Comparison of ENCODE assay signal across 11 mouse cellular contexts in genomic region chr11:53805786-53806185, GRCm38 (mm10). TPM values are rescaled to one million over a fixed set of nuclear protein-coding genes. Genes with fewer than 3 reads are reported as not detected.
A peak's percentile ranks its signal among the peaks of the same experiment; 100 is the strongest.
DNase-seq lines count a peak whose midpoint lies in the region; ATAC-seq and TF ChIP-seq lines count a peak whose summit lies in the region.
"Had no signal": no experiment of that assay in that cellular context is flagged by ENCODE, and none has a peak within 500 bp of the region (broad histone marks: within the 10 kb centered on the region; RNA-seq: fewer than 3 reads in every experiment).

No protein-coding gene starts in this region.

- no peak overlapping the region for H3K27ac ChIP-seq in stomach, postnatal 0 days (replicated peaks)
- H3K27ac ChIP-seq: heart, embryonic 13.5 days; midbrain, embryonic 13.5 days had no signal

- TF ChIP-seq CTCF in stomach, postnatal 0 days (IDR thresholded peaks at IDR 0.05; ENCODE audit: low read depth): no peak

- H3K4me1 ChIP-seq in stomach, postnatal 0 days (replicated peaks; ENCODE audit: control insufficient read depth, insufficient read depth): no peaks in the 10 kb centered on the region
- H3K4me1 ChIP-seq: midbrain, embryonic 13.5 days had no signal

- 55% methylated on average over 9 of the region's 9 CpGs for WGBS in stomach, postnatal 0 days

- no peak overlapping the region for H3K9ac ChIP-seq in stomach, postnatal 0 days (ENCODE audit: low read length)
- H3K9ac ChIP-seq: heart, embryonic 13.5 days; midbrain, embryonic 13.5 days had no signal

- ATAC-seq in stomach, postnatal 0 days (ENCODE audit: low FRiP score, low TSS enrichment): peak; percentile 71
- ATAC-seq: midbrain, embryonic 13.5 days; Patski had no signal

- peak; percentile 45 for DNase-seq in ovary, postnatal 36 days (ENCODE audit: low spot score)
- DNase-seq in ovary, postnatal 14 days (ENCODE audit: low spot score): no peak
- peak; percentile 81 for DNase-seq in gastrocnemius, postnatal 25 days
- peak; percentile 58 to 80 for DNase-seq in kidney, postnatal 25 days
- peak; percentile 66 for DNase-seq in stomach, postnatal 0 days (ENCODE audit: low spot score)
- DNase-seq in cerebellum, adult 9-10 months: no peak
- no peak for DNase-seq in thymus, postnatal 36 days
- DNase-seq: cerebellum, postnatal 10 days had no signal

- H3K4me2 ChIP-seq in stomach, postnatal 0 days (replicated peaks; ENCODE audit: low read depth): no peak overlapping the region
- H3K4me2 ChIP-seq: heart, embryonic 13.5 days; midbrain, embryonic 13.5 days had no signal

- no peak for TF ChIP-seq EP300 in stomach, postnatal 0 days (optimal IDR thresholded peaks at IDR 0.05)

- no peaks in the 10 kb centered on the region for H3K27me3 ChIP-seq in stomach, postnatal 0 days (ENCODE audit: control insufficient read depth, insufficient read depth, low read length)
- H3K27me3 ChIP-seq: heart, embryonic 13.5 days; midbrain, embryonic 13.5 days; Patski had no signal

- H3K4me3 ChIP-seq in stomach, postnatal 0 days (ENCODE audit: low read depth, low read length): no peak overlapping the region
- H3K4me3 ChIP-seq: heart, embryonic 13.5 days; midbrain, embryonic 13.5 days had no signal

- no peaks in the 10 kb centered on the region for H3K9me3 ChIP-seq in stomach, postnatal 0 days (ENCODE audit: control insufficient read depth, low read length)
- H3K9me3 ChIP-seq: heart, embryonic 13.5 days; midbrain, embryonic 13.5 days had no signal

- no peaks in the 10 kb centered on the region for H3K36me3 ChIP-seq in stomach, postnatal 0 days (ENCODE audit: control insufficient read depth, insufficient read depth, low read length)
- H3K36me3 ChIP-seq: heart, embryonic 13.5 days; midbrain, embryonic 13.5 days had no signal

RNA-seq across cellular contexts. Expression of gene Gm17334, which starts 32.8 kb away (rescaled TPM):
- not detected for total RNA-seq in gastrocnemius, postnatal 25 days (2021)
- 0.17 TPM in 1 of 2 replicates, not detected in the other for polyA plus RNA-seq in stomach, postnatal 0 days (2015; fragmentation: Nextera tagmentation; extraction: Ambion mirVana)
- polyA plus RNA-seq: midbrain, embryonic 13.5 days had no signal

RNA-seq across cellular contexts. Expression of gene Irf1, which starts 36.0 kb away (rescaled TPM):
- total RNA-seq in gastrocnemius, postnatal 25 days (2021): 1 to 10 TPM; 5.1 to 9.1 TPM
- polyA plus RNA-seq in stomach, postnatal 0 days (2015; fragmentation: Nextera tagmentation; extraction: Ambion mirVana): 18.7 and 25.7 TPM in 2 replicates

RNA-seq across cellular contexts. Expression of gene Gm12216, which starts 53.3 kb away (rescaled TPM):
- total RNA-seq in gastrocnemius, postnatal 25 days (2021): 1 to 10 TPM; 2.0 TPM
- 1.9 and 2.3 TPM in 2 replicates for polyA plus RNA-seq in stomach, postnatal 0 days (2015; fragmentation: Nextera tagmentation; extraction: Ambion mirVana)

Comparison
In these comparisons a context has a peak if more than half of its experiments do, and no peak if none do; other contexts are left out.
1. DNase-seq: peak in ovary, postnatal 36 days (single experiment), gastrocnemius, postnatal 25 days (single experiment), kidney, postnatal 25 days (2 of 2) and stomach, postnatal 0 days (single experiment); none in ovary, postnatal 14 days (single experiment), cerebellum, adult 9-10 months (single experiment) and thymus, postnatal 36 days (0 of 2).